Mouse (Mus musculus) lung, adult 2 months (tissue): ENCODE data around the gene Gm20388.

Experiments
- CTCF ChIP-seq: fragments of 200-500 bp; IDR thresholded peaks from 2 replicates; pipeline ENCODE4 v1.5.1; 2011; ENCODE audit warnings: mild to moderate bottlenecking, low read length, control low read depth; ENCODE audit not compliant: insufficient read depth
- POLR2A ChIP-seq: fragments of 200-500 bp; IDR thresholded peaks from 2 replicates; pipeline ENCODE4 v1.6.1; 2011; ENCODE audit warnings: low read depth, mild to moderate bottlenecking, control low read depth, low read length, borderline replicate concordance; ENCODE audit errors: extremely low read depth

DNA sequence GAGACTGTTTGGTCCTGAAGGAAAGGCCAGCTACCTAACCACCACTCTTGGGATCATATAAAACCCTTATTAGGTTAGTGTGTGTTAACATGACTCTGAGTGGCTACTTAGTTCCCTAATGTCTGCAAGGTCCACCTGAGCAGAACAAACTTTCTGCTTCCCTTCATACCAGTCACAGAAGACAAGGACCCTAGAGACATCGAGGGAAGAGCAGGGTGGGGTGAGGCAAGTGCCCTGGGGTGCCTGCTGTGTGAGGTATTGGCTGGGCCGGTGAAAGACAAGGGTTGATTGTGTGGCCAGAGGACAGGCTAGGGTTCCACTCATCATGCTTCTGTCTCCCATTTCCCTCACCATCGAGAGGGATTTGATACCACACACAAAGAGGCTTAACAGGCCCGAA is 847.4 kb downstream of the Gm20388 start:
- no peak for TF ChIP-seq CTCF
- no peak for TF ChIP-seq POLR2A
